Mouse (Mus musculus) heart, postnatal 0 days (tissue): ENCODE results near the gene Stk35.

ENCODE experiments used
- CTCF ChIP-seq: IDR thresholded peaks from 2 replicates; pipeline ENCODE4 v1.5.1; 2016; ENCODE audit warnings: antibody characterized with exemption, control low read depth, low read depth
- EP300 ChIP-seq: IDR thresholded peaks from 2 replicates; pipeline ENCODE4 v1.6.1; 2016; ENCODE audit warnings: antibody characterized with exemption, low read depth

GRCm38 (mm10) chr2:129810563-129810962 is 10.2 kb downstream of the Stk35 start:
- TF ChIP-seq EP300 (no peak), CTCF (0 out of 2 replicates have a peak, but pooled peaks have one; percentile 2)
